Comparison of ENCODE assay signal across 12 mouse cellular contexts in genomic region chr17:73811566-73811965, GRCm38 (mm10). TPM values are rescaled to one million over a fixed set of nuclear protein-coding genes. Genes with fewer than 3 reads are reported as not detected.
A peak's percentile ranks its signal among the peaks of the same experiment; 100 is the strongest.
DNase-seq lines count a peak whose midpoint lies in the region; ATAC-seq and TF ChIP-seq lines count a peak whose summit lies in the region.
"Had no signal": no experiment of that assay in that cellular context is flagged by ENCODE, and none has a peak within 500 bp of the region (broad histone marks: within the 10 kb centered on the region; RNA-seq: fewer than 3 reads in every experiment).

No protein-coding gene starts in this region.

- H3K4me1 ChIP-seq in hindbrain, embryonic 16.5 days (ENCODE audit: control insufficient read depth, insufficient read depth, low read depth, low read length), result no peaks in the 10 kb centered on the region
- no peaks in the 10 kb centered on the region for H3K4me1 ChIP-seq in hindbrain, postnatal 0 days (ENCODE audit: insufficient read depth, low read length)
- peaks cover 26% of the 10 kb centered on the region for H3K4me1 ChIP-seq in neural tube, embryonic 13.5 days (replicated peaks)

- 68% methylated on average over 5 of the region's 5 CpGs for WGBS in hindbrain, embryonic 16.5 days
- WGBS in hindbrain, postnatal 0 days, result 63% methylated on average over 5 of the region's 5 CpGs
- WGBS in neural tube, embryonic 13.5 days, result 68% methylated on average over 5 of the region's 5 CpGs

- DNase-seq in hindbrain, postnatal 0 days (ENCODE audit: low spot score), result no peak
- DNase-seq in neural tube, embryonic 10.5 days (ENCODE audit: extremely low spot score, low spot score), result no peak
- DNase-seq in gastrocnemius, postnatal 14 days, result peak; percentile 20
- DNase-seq in skeletal muscle tissue, adult 2 months (ENCODE audit: low read depth, low spot score), result peak; percentile 86
- no peak for DNase-seq in thymus, postnatal 36 days
- no peak for DNase-seq in urinary bladder, adult 18-20 months (ENCODE audit: low spot score in 2 of 2)
- DNase-seq: layer of hippocampus, adult 9-11 months had no signal

- H3K36me3 ChIP-seq in hindbrain, embryonic 16.5 days (ENCODE audit: control insufficient read depth, insufficient read depth, low read length), result no peaks in the 10 kb centered on the region
- H3K36me3 ChIP-seq in hindbrain, postnatal 0 days (ENCODE audit: insufficient read depth, low read length), result no peaks in the 10 kb centered on the region
- H3K36me3 ChIP-seq in neural tube, embryonic 13.5 days, result no peaks in the 10 kb centered on the region
- H3K36me3 ChIP-seq: embryonic facial prominence, embryonic 15.5 days; heart, embryonic 13.5 days had no signal

- H3K27ac ChIP-seq in hindbrain, embryonic 16.5 days (ENCODE audit: low read depth, low read length), result no peak overlapping the region
- H3K27ac ChIP-seq in hindbrain, postnatal 0 days, result no peak overlapping the region
- H3K27ac ChIP-seq in neural tube, embryonic 13.5 days (replicated peaks), result no peak overlapping the region
- H3K27ac ChIP-seq: embryonic facial prominence, embryonic 15.5 days; heart, embryonic 13.5 days had no signal

- 0 out of 2 replicates have a peak, but pooled peaks have one; percentile 30 for ATAC-seq in hindbrain, embryonic 16.5 days
- ATAC-seq in hindbrain, postnatal 0 days, result no peak; the same call in 1 of the 2 replicates
- 0 out of 2 replicates have a peak, but pooled peaks have one; percentile 44 for ATAC-seq in neural tube, embryonic 13.5 days (ENCODE audit: low read depth)

- H3K9ac ChIP-seq in hindbrain, embryonic 16.5 days (ENCODE audit: low read depth, low read length), result no peak overlapping the region
- no peak overlapping the region for H3K9ac ChIP-seq in hindbrain, postnatal 0 days (replicated peaks; ENCODE audit: low read length)
- no peak overlapping the region for H3K9ac ChIP-seq in neural tube, embryonic 13.5 days
- H3K9ac ChIP-seq: embryonic facial prominence, embryonic 15.5 days; heart, embryonic 13.5 days had no signal

- H3K9me3 ChIP-seq in hindbrain, embryonic 16.5 days (ENCODE audit: control insufficient read depth, low read length), result no peaks in the 10 kb centered on the region
- H3K9me3 ChIP-seq in hindbrain, postnatal 0 days (ENCODE audit: low read length), result no peaks in the 10 kb centered on the region
- no peaks in the 10 kb centered on the region for H3K9me3 ChIP-seq in neural tube, embryonic 13.5 days
- H3K9me3 ChIP-seq: embryonic facial prominence, embryonic 15.5 days; heart, embryonic 13.5 days had no signal

- no peaks in the 10 kb centered on the region for H3K27me3 ChIP-seq in hindbrain, embryonic 16.5 days (replicated peaks; ENCODE audit: control insufficient read depth, insufficient read depth, low read length)
- H3K27me3 ChIP-seq in hindbrain, postnatal 0 days (ENCODE audit: insufficient read depth, low read length), result no peaks in the 10 kb centered on the region
- H3K27me3 ChIP-seq in neural tube, embryonic 13.5 days, result no peaks in the 10 kb centered on the region
- H3K27me3 ChIP-seq: embryonic facial prominence, embryonic 15.5 days; heart, embryonic 13.5 days had no signal

- H3K4me3 ChIP-seq in hindbrain, embryonic 16.5 days (ENCODE audit: low read length), result no peak overlapping the region
- H3K4me3 ChIP-seq in hindbrain, postnatal 0 days (ENCODE audit: low read length), result no peak overlapping the region
- no peak overlapping the region for H3K4me3 ChIP-seq in neural tube, embryonic 13.5 days
- H3K4me3 ChIP-seq: embryonic facial prominence, embryonic 15.5 days; heart, embryonic 13.5 days had no signal

- intact Hi-C loops in gastrocnemius, postnatal 14 days (cut with DNase I; ENCODE audit: low total_unique reads), result no loop called here

- TF ChIP-seq CTCF in hindbrain, postnatal 0 days (IDR thresholded peaks at IDR 0.05; ENCODE audit: low read depth), result no peak

- H3K4me2 ChIP-seq in hindbrain, embryonic 16.5 days (ENCODE audit: low read length), result no peak overlapping the region
- H3K4me2 ChIP-seq in hindbrain, postnatal 0 days (ENCODE audit: low read depth, low read length), result no peak overlapping the region
- H3K4me2 ChIP-seq in neural tube, embryonic 13.5 days, result no peak overlapping the region
- H3K4me2 ChIP-seq: embryonic facial prominence, embryonic 15.5 days; heart, embryonic 13.5 days; liver, embryonic 11.5 days had no signal

RNA-seq across cellular contexts. Expression of gene Ehd3, which starts 7.6 kb away (rescaled TPM):
- polyA plus RNA-seq in hindbrain, embryonic 16.5 days (2015; fragmentation: Nextera tagmentation; extraction: Ambion mirVana), result 26.5 and 29.8 TPM in 2 replicates
- total RNA-seq in hindbrain, postnatal 0 days (2014; rRNA removed), result 42.7 and 51.6 TPM in 2 replicates
- polyA plus RNA-seq in hindbrain, postnatal 0 days (2015; fragmentation: Nextera tagmentation; extraction: Ambion mirVana), result 22.8 and 25.5 TPM in 2 replicates
- 20.1 and 20.9 TPM in 2 replicates for polyA plus RNA-seq in neural tube, embryonic 13.5 days (2015; fragmentation: Nextera tagmentation; extraction: Ambion mirVana)
- total RNA-seq in gastrocnemius, postnatal 14 days (2021), result 1 to 10 TPM; 4.9 to 5.0 TPM

Comparison
In these comparisons a context has a peak if more than half of its experiments do, and no peak if none do; other contexts are left out.
1. DNase-seq: peak in gastrocnemius, postnatal 14 days (single experiment) and skeletal muscle tissue, adult 2 months (single experiment); none in hindbrain, postnatal 0 days (single experiment), neural tube, embryonic 10.5 days (single experiment), thymus, postnatal 36 days (0 of 2) and urinary bladder, adult 18-20 months (0 of 2).